Mouse (Mus musculus) myocyte (in vitro differentiated cells): ENCODE measurements at regions not wholly inside any gene's neighbourhood (a gene's known extent, or its start where the extent isn't known, plus 50 kb on each side); places are given as distances from the start of the nearest gene placed in this dataset.

Experiments used
- H3K27me3 ChIP-seq: one replicate; pipeline ENCODE4 v1.6.1; 2011; ENCODE audit not compliant: control insufficient read depth, insufficient read depth, insufficient read length
- H3K36me3 ChIP-seq: one replicate; pipeline ENCODE4 v1.6.1; 2011; ENCODE audit not compliant: control insufficient read depth, insufficient read depth
- H3K4me2 ChIP-seq: one replicate; pipeline ENCODE4 v1.6.1; 2011; ENCODE audit warnings: low read depth, control low read depth
- H3K4me3 ChIP-seq: one replicate; pipeline ENCODE4 v1.5.1; 2011; ENCODE audit warnings: mild to moderate bottlenecking, control low read depth, moderate library complexity
- H3K79me2 ChIP-seq: one replicate; pipeline ENCODE4 v1.6.1; 2011; ENCODE audit not compliant: control insufficient read depth, insufficient read depth
- H3ac ChIP-seq: one replicate; pipeline ENCODE4 v1.6.1; 2011; ENCODE audit not compliant: control insufficient read depth, insufficient read length
- CEBPB ChIP-seq: IDR thresholded peaks from 2 replicates; pipeline ENCODE4 v1.6.1; 2011; ENCODE audit warnings: mild to moderate bottlenecking, moderate library complexity; ENCODE audit not compliant: poor library complexity, insufficient read depth, severe bottlenecking
- E2F4 ChIP-seq: IDR thresholded peaks from one replicate; pipeline ENCODE4 v1.6.1; 2011; ENCODE audit warnings: mild to moderate bottlenecking, control low read depth, moderate library complexity; ENCODE audit not compliant: insufficient read depth
- MAX ChIP-seq: IDR thresholded peaks from one replicate; pipeline ENCODE4 v1.6.1; 2011; ENCODE audit warnings: low read depth, mild to moderate bottlenecking, control low read depth
- MYOD1 ChIP-seq, 3 experiments: IDR thresholded peaks; one replicate each; pipeline ENCODE4 v1.6.1; 2011; ENCODE audit warnings: control low read depth in 2 of 3, low read depth in 2 of 3, mild to moderate bottlenecking in 2 of 3, moderate library complexity in 1 of 3; ENCODE audit not compliant: insufficient read length in 2 of 3, control insufficient read depth in 1 of 3
- MYOG ChIP-seq, 3 experiments: IDR thresholded peaks; one replicate each; pipeline ENCODE4 v1.6.1; 2011; ENCODE audit warnings: control low read depth in 2 of 3, low read depth in 2 of 3, mild to moderate bottlenecking in 2 of 3; ENCODE audit not compliant: insufficient read length in 2 of 3, control insufficient read depth in 1 of 3, insufficient read depth in 1 of 3
- POLR2A ChIP-seq: IDR thresholded peaks from one replicate; pipeline ENCODE4 v1.6.1; 2011; ENCODE audit warnings: low read depth, mild to moderate bottlenecking, control low read depth, moderate library complexity; ENCODE audit not compliant: insufficient read length
- POLR2AphosphoS2 ChIP-seq: IDR thresholded peaks from one replicate; pipeline ENCODE4 v1.6.1; 2011; ENCODE audit warnings: low read depth, control low read depth; ENCODE audit not compliant: insufficient read length
- REST ChIP-seq: IDR thresholded peaks from one replicate; pipeline ENCODE4 v1.6.1; 2011; ENCODE audit warnings: mild to moderate bottlenecking, control low read depth, moderate library complexity; ENCODE audit not compliant: insufficient read depth, insufficient read length
- SRF ChIP-seq: IDR thresholded peaks from one replicate; pipeline ENCODE4 v1.6.1; 2011; ENCODE audit warnings: low read depth; ENCODE audit not compliant: control insufficient read depth, insufficient read length
- TCF12 ChIP-seq: IDR thresholded peaks from one replicate; pipeline ENCODE4 v1.6.1; 2011; ENCODE audit warnings: mild to moderate bottlenecking, control low read depth; ENCODE audit not compliant: poor library complexity, insufficient read depth, severe bottlenecking
- TCF3 ChIP-seq: IDR thresholded peaks from one replicate; pipeline ENCODE4 v1.6.1; 2011; ENCODE audit warnings: low read depth, control low read depth; ENCODE audit not compliant: insufficient read length
- USF1 ChIP-seq: IDR thresholded peaks from one replicate; pipeline ENCODE4 v1.6.1; 2011; ENCODE audit warnings: low read depth, mild to moderate bottlenecking, control low read depth, moderate library complexity

DNA sequence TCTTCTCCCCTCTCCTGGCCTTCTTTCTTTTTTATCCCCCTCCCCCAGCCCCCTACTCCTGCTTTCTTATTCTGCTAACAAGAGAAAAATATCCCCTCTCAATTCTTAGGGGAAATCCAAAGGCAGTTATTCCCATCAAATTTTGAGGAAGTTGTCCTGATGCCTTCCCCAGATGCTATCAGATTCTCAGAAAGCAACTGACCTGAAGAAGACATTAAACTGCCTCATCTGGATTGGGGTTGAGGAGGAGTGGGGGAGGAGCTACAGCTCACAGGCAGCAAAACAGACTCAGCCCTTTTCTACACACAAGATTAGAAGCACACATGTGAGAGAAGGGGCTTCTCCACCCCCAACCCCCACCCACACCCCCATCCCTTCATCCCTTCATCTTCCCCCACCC is 78.7 kb upstream of the S1pr3 start:
- no peak overlapping the region for H3K4me3 ChIP-seq
- no peak overlapping the region for H3ac ChIP-seq
- H3K4me2 ChIP-seq, result no peak overlapping the region
- no peak for TF ChIP-seq TCF12
- no peak for TF ChIP-seq TCF3
- no peak for TF ChIP-seq USF1
- no peak for TF ChIP-seq REST
- TF ChIP-seq POLR2A, result no peak
- TF ChIP-seq CEBPB, result no peak
- no peak for TF ChIP-seq MYOG (IDR thresholded peaks at IDR 0.05; ENCODE audit: control insufficient read depth in 1 of 3, insufficient read depth in 1 of 3, insufficient read length in 2 of 3, low read depth in 2 of 3)
- no peak for TF ChIP-seq MAX
- TF ChIP-seq E2F4, result no peak
- no peak for TF ChIP-seq SRF
- no peak for TF ChIP-seq POLR2AphosphoS2
- TF ChIP-seq MYOD1 (IDR thresholded peaks at IDR 0.05; ENCODE audit: control insufficient read depth in 1 of 3, insufficient read length in 2 of 3, low read depth in 2 of 3), result no peak
- H3K36me3 ChIP-seq, result no peaks in the 10 kb centered on the region
- no peaks in the 10 kb centered on the region for H3K27me3 ChIP-seq
- H3K79me2 ChIP-seq, result no peaks in the 10 kb centered on the region

DNA sequence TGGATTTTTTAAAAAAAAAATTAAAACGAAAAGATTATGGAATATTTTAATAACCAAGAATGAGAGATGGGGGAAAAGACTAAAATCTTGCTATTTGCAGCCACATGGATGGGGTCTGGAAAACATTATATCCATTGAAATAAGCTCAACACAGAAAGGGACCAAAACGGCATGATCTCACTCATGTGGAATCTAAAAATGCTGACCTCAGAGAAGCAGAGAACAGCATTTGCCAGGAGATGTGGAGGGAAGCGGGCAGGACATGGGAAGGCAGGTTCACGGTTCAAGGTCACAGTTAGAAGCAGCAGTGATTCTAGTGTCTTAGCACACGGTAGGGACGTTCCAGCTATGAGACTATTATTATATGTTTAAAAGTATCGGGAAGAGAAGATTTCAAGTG is 76.2 kb upstream of the S1pr3 start:
- no peak for TF ChIP-seq TCF12
- TF ChIP-seq TCF3, result no peak
- TF ChIP-seq USF1, result no peak
- TF ChIP-seq CEBPB, result no peak
- no peak for TF ChIP-seq POLR2A
- TF ChIP-seq SRF, result no peak
- TF ChIP-seq POLR2AphosphoS2, result no peak
- no peak for TF ChIP-seq REST
- no peak for TF ChIP-seq MYOG (IDR thresholded peaks at IDR 0.05; ENCODE audit: control insufficient read depth in 1 of 3, insufficient read depth in 1 of 3, insufficient read length in 2 of 3, low read depth in 2 of 3)
- no peak for TF ChIP-seq E2F4
- no peak for TF ChIP-seq MYOD1 (IDR thresholded peaks at IDR 0.05; ENCODE audit: control insufficient read depth in 1 of 3, insufficient read length in 2 of 3, low read depth in 2 of 3)
- no peak for TF ChIP-seq MAX
- Histone ChIP-seq H3K27me3 (no peaks in the 10 kb centered on the region), H3ac (no peak overlapping the region), H3K4me3 (no peak overlapping the region), H3K4me2 (no peak overlapping the region), H3K36me3 (no peaks in the 10 kb centered on the region), H3K79me2 (no peaks in the 10 kb centered on the region)

DNA sequence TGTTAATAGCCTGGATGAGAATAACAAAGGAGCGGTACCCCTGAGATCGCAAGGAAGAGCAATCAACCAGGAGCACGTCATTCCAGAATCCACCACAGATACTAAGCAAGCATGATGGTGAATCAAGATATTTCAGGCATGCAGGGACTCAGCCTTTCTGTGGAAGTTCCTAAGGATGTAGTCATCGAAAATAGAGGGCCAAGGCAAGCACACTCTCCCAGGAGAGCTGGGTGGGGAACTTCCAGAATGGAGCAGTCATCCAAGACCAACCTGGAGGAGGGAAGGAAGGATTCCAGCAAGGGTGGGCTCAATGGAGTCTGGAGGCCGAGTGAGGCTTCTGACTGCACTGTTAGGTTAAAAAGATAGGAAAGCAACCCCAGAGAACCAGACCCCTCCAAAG is 75.0 kb upstream of the S1pr3 start:
- Histone ChIP-seq H3ac (no peak overlapping the region), H3K36me3 (no peaks in the 10 kb centered on the region), H3K79me2 (no peaks in the 10 kb centered on the region), H3K4me2 (no peak overlapping the region), H3K4me3 (no peak overlapping the region), H3K27me3 (no peaks in the 10 kb centered on the region)
- no peak for TF ChIP-seq MYOG (IDR thresholded peaks at IDR 0.05; ENCODE audit: control insufficient read depth in 1 of 3, insufficient read depth in 1 of 3, insufficient read length in 2 of 3, low read depth in 2 of 3)
- no peak for TF ChIP-seq USF1
- no peak for TF ChIP-seq POLR2AphosphoS2
- TF ChIP-seq TCF12, result no peak
- TF ChIP-seq TCF3, result no peak
- TF ChIP-seq REST, result no peak
- TF ChIP-seq MAX, result no peak

DNA sequence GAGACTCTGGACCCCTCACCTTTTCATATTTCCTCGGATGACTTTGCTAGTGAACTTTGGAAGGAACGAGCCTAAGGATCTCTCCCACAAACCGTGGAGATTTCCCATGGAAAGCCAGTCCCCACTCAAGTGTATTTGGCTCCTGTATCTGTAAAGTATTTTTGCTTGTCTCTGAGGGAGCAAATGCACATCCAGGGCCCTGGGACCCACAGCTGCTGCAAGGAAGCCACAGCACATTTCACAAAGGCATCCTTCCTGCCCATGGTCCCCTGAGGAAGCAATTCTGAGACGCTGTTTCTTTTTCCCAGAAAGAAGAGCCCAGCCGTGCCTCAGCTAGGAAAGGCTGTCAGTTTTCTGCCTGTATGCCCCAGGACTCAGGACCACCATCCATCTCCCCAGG is 71.7 kb upstream of the S1pr3 start:
- H3ac ChIP-seq, result no peak overlapping the region
- TF ChIP-seq MYOG (IDR thresholded peaks at IDR 0.05; ENCODE audit: control insufficient read depth in 1 of 3, insufficient read depth in 1 of 3, insufficient read length in 2 of 3, low read depth in 2 of 3), result no peak
- TF ChIP-seq USF1, result no peak
- TF ChIP-seq MYOD1 (IDR thresholded peaks at IDR 0.05; ENCODE audit: control insufficient read depth in 1 of 3, insufficient read length in 2 of 3, low read depth in 2 of 3), result no peak
- no peak for TF ChIP-seq SRF
- no peak for TF ChIP-seq TCF3
- no peak for TF ChIP-seq POLR2A
- no peak for TF ChIP-seq CEBPB
- no peaks in the 10 kb centered on the region for H3K79me2 ChIP-seq
- H3K4me2 ChIP-seq, result no peak overlapping the region
- no peaks in the 10 kb centered on the region for H3K27me3 ChIP-seq
- H3K36me3 ChIP-seq, result no peaks in the 10 kb centered on the region
- H3K4me3 ChIP-seq, result no peak overlapping the region

DNA sequence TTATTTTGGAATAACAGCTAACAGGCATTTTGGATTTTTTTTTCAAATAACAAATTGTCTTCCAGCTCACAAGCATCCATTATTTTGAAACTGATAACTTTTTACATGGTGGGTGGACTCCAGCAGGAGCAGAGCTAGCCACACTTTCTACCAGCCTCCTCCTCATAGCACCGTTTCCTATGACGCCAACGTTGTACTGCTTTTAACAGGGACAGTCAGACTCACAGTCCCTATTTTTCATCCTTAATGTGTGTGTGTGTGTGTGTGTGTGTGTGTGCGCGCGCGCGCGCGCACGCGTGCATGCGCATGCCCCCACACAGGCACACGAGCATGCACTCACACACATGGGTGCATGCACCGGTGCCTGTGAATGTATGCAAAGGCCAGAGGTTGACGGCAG is 70.5 kb upstream of the S1pr3 start:
- TF ChIP-seq REST (no peak), E2F4 (no peak), MYOD1 (IDR thresholded peaks at IDR 0.05; ENCODE audit: control insufficient read depth in 1 of 3, insufficient read length in 2 of 3, low read depth in 2 of 3) (no peak), TCF12 (no peak), SRF (no peak), CEBPB (no peak), MAX (no peak), POLR2AphosphoS2 (no peak)
- no peaks in the 10 kb centered on the region for H3K79me2 ChIP-seq
- H3K36me3 ChIP-seq, result no peaks in the 10 kb centered on the region
- no peak overlapping the region for H3K4me2 ChIP-seq
- no peaks in the 10 kb centered on the region for H3K27me3 ChIP-seq
- no peak overlapping the region for H3ac ChIP-seq
- no peak overlapping the region for H3K4me3 ChIP-seq
